Mouse (Mus musculus) left cerebral cortex, postnatal 25 days (tissue): ENCODE results near the gene Pid1. TPM values are rescaled to one million over a fixed set of nuclear protein-coding genes. Genes with fewer than 3 reads are reported as not detected.

Experiments
- DNase-seq, 2 experiments: peaks; one replicate each; pipeline ENCODE4 v3.0.0; 2022; ENCODE audit warnings: low spot score in 2 of 2, mixed read lengths in 1 of 2
- intact Hi-C: fragments of 180-260 bp; cut with DNase I; formaldehyde crosslinking; loops from one replicate; pipeline ENCODE4 v1.15.1; 2025
- total RNA-seq, 2 experiments: library from RNA; stranded (reverse); gene quantifications; 2 replicates each; pipeline ENCODE4 v1.2.3; 2021

Pid1 gene
- 10 to 100 TPM; 40.1 to 43.4 TPM for total RNA-seq

- peak in 1 of 2 experiments; percentile 62 for DNase-seq
- intact Hi-C loops, result no loop called here
These were observed at the start of gene Pid1 for GRCm38 (mm10) chr1:84363967-84364366. Gene Pid1, minus strand, starts transcription at chr1:84364180.

GRCm38 (mm10) chr1:84409514-84409913 is 45.5 kb upstream of the Pid1 start:
- intact Hi-C loops, result no loop called here
- no peak for DNase-seq

DNA sequence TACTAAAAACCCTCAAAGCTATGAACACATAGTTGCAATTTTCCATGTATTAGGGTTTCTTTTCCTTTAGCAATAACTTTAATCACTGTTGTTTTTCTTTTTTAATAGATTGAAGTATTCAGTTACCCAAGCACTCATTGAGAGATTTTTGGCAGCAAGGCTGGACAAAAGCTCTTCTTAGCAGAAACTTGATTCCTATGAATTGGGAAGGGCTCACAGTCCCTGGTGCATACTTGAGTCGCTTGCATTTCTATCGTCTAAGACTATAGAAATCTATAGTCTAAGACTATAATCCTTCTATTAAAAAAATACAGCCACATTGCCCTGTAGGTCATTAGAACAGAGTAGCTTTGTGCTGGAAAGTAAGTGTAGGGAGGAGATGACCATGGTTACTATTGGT is 44.9 kb upstream of the Pid1 start:
- intact Hi-C loops, result no loop called here
- DNase-seq, result no peak

GRCm38 (mm10) chr1:84406891-84407290 is 42.9 kb upstream of the Pid1 start:
- intact Hi-C loops, result no loop called here
- peak in 1 of 2 experiments; percentile 37 for DNase-seq

DNA sequence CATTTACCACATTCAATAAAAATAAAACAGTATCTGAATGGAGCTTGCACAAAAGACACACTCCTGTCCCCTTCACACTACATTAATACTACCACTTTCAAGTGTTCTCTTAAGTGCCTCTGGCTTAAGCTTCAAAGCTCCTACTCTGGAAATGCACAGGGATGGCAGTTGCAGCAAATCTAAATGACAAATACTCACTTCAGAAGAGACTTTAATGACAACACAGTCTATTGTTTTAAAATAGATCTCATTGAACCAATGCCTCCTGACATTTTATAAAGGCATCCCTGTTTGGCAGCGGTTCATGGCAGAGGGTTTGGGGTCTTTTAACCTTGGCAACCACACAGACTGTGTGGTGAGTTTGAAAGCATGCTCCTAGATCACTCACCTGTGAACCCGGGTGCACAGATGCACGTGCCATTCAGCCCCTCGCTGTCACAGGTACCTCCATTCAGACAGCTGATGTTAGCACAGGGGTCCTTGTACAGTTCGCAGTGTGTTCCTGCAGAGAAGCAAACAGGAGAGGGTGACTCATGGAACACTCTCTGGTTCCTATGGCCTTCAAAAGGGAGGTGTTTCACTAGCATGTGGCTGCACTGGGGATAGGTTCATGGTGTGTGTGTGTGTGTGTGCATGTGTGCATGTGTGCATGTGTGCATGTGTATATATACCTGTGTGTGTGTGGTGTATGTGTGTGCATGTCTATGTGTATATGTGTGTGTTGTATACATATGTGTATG is 41.7 kb upstream of the Pid1 start:
- no peak for DNase-seq
- intact Hi-C loops, result no loop called here

- intact Hi-C loops, result no loop called here
- DNase-seq, result no peak
These were observed 40.9 kb upstream of the Pid1 start for GRCm38 (mm10) chr1:84404880-84405279.

DNA sequence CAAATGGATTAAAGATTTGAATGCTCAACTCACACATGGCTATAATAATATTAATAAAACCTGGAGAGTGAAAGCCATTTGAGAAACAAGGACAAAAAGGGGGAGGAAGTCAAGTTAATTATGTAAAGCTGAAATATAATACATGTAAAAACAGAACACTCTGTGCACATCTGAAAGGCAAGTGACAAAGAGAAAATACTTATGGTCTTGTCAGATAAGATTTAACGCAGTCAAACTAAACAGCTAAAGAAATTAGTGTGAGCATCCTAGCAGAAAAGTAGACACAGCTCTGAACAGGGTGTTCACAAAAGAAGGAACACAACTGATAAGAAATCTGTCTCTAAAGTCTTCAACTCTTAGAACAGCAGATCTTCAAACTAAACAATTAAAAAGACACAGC is 38.2 kb upstream of the Pid1 start:
- intact Hi-C loops, result no loop called here
- DNase-seq, result no peak

- DNase-seq, result no peak
- intact Hi-C loops, result no loop called here
These were observed 35.7 kb upstream of the Pid1 start for GRCm38 (mm10) chr1:84399671-84400070.

- no peak for DNase-seq
- intact Hi-C loops, result no loop called here
These were observed 35.1 kb upstream of the Pid1 start for GRCm38 (mm10) chr1:84399118-84399517.

- intact Hi-C loops, result no loop called here
- DNase-seq, result no peak
These were observed 32.8 kb upstream of the Pid1 start for GRCm38 (mm10) chr1:84396787-84397186.

- intact Hi-C loops, result no loop called here
- DNase-seq, result no peak
These were observed 31.9 kb upstream of the Pid1 start for GRCm38 (mm10) chr1:84395928-84396327.

GRCm38 (mm10) chr1:84390961-84391360 is 27.0 kb upstream of the Pid1 start:
- intact Hi-C loops, result no loop called here
- no peak for DNase-seq

DNA sequence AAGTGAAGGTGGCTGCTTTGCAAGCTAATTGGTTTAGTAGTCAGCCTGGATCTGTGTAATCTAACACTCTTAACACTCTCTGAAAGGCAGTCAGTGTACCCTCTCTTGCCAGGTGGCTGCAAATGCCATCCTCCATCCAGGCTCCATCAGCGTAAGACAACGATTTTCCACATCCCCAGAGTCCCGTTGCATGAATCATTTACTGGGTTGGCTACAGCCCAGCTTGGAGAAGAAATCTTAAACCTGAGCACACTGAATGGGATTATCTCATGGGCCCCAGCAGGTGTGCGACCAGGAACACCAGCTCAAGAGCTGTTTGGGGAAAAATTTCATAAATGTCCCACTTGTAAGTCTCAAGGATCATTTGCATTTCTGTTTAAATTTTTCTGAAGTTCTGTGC is 23.6 kb upstream of the Pid1 start:
- peak in 1 of 2 experiments; percentile 34 for DNase-seq
- intact Hi-C loops, result no loop called here

GRCm38 (mm10) chr1:84386481-84387146 is 22.6 kb upstream of the Pid1 start:
- intact Hi-C loops, result no loop called here
- DNase-seq, result peak; percentile 47 to 74

DNA sequence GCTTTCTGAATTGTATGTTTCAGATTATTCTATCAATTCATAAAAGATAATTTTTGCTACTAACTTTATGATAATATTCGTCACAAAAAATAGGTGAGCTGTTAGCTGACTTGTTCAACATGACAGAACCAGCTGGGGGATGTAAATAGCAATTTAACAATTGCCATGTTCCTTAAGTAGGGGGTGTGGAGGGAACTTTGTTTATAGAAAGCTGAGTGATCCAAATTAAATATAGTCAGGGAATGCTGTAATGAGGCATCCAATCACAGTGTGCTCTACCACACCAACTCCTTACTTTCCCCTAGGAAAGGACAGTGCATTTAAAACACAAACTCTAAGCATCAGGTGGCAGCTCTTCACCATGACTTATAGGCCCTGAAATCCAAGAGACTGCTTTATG is 18.7 kb upstream of the Pid1 start:
- no peak for DNase-seq
- intact Hi-C loops, result no loop called here

- intact Hi-C loops, result no loop called here
- DNase-seq, result no peak
These were observed 18.1 kb upstream of the Pid1 start for GRCm38 (mm10) chr1:84382064-84382463.

DNA sequence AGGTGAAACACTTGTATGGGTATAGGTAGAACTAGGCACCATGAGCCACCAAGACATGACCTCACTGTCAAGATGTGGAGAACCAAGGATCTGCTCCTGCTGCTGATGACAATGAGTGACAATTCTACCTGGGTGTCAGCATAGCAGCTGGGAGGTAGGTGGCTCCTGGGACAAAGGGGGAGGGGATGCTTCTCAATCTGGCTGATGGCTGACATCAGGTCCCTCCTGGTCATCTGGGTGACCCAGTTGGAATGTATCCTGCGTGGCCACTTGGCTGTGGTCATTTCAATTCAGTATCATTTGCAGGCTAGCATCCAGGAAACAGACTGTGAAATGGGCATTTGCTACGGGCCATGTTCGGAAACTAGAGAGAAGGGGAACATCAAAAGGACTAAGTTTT is 16.9 kb upstream of the Pid1 start:
- DNase-seq, result no peak
- intact Hi-C loops, result no loop called here

GRCm38 (mm10) chr1:84367733-84368132 is 3.8 kb upstream of the Pid1 start:
- intact Hi-C loops, result loop anchor here (5.0 kb wide), 1 partner anchor 60 kb away; no protein-coding TSS in a partner anchor
- DNase-seq, result no peak

DNA sequence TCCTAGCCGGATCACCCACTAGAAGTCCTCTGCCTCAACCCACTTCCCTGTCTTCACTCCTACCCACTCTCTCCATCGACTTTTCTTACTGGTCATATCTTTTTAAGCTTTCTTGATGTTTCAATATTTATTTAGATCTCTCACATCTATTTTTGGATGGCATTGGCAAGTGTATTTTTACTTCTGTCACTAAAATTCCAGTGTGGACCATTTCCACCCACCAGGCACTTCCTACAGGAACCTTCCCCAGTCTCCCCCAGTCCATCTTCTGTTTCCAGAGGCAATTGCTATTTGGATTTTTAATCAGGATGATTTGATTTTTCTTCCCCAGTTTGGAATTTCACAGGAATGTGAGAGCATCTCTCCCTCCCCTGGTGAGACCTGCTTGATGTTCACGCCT is 2.6 kb upstream of the Pid1 start:
- intact Hi-C loops, result loop anchor here (5.0 kb wide), 1 partner anchor 61 kb away; no protein-coding TSS in a partner anchor
- DNase-seq, result peak in 1 of 2 experiments; percentile 68

DNA sequence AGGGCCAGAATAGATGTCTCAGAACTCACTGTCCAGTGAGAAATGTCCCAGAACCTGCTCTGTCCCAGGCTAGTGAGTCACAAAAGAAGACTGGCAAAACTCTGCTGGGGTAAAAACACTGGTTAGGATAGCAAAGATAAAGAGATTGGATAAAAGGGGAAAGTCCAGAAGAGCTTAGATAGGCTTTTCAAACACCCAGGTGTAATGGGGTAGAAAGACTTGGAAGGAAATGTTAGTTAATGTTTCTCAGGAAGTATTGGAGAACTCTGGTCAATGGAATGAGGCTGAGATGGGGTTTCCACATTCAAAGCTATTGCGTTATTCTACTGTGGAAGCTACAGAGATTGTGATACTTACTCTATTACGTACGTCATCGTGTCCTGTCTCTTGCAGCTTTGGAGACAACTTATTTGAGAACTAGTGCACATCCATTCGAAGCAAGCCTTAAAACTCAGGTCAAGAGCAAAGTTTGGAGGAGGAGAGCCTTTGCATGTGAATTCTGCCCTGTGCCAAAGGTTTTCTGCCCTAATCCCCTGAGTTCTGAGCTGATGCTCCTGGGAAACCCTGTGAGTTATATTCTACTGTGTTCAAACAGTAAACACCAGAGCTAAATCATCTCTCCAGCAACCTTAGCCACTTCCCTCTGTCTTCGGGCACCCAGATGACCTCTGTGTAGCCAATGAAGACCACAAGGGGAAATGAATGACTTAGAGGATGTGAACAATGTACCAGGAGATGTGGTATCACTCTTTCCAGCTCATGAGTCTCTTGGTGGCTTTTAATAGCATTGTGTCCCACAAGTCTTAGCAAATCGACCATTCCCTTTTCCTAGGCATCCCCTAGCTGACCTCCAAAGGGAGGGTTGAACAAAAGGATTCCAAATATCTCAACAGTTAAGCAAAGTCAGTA is 1.0 kb downstream of the Pid1 start:
- intact Hi-C loops, result no loop called here
- DNase-seq, result no peak
